Mouse (Mus musculus): ENCODE results near the gene Tpbgl. TPM values are rescaled to one million over a fixed set of nuclear protein-coding genes. Genes with fewer than 3 reads are reported as not detected.

The Tpbgl gene
- polyA plus RNA-seq, 1 experiment from 2014 or later: 1.4 TPM

- no peak overlapping the region for H3K4me2 ChIP-seq (replicated peaks)
- no peaks in the 10 kb centered on the region for H3K27me3 ChIP-seq (replicated peaks)
- no peak overlapping the region for H3K27ac ChIP-seq
- H3K9me3 ChIP-seq: no peaks in the 10 kb centered on the region
- WGBS: 86% methylated on average over 3 of the region's 3 CpGs
- H3K4me1 ChIP-seq (replicated peaks): no peaks in the 10 kb centered on the region
- H3K36me3 ChIP-seq: peaks cover 5% of the 10 kb centered on the region; the same call in 1 of the 2 replicates
- ATAC-seq: no peak
- no peak overlapping the region for H3K9ac ChIP-seq
- H3K4me3 ChIP-seq (replicated peaks): no peak overlapping the region
Measured at GRCm38 (mm10) chr7:99592669-99593068, 34.2 kb downstream of the Tpbgl start.

DNA sequence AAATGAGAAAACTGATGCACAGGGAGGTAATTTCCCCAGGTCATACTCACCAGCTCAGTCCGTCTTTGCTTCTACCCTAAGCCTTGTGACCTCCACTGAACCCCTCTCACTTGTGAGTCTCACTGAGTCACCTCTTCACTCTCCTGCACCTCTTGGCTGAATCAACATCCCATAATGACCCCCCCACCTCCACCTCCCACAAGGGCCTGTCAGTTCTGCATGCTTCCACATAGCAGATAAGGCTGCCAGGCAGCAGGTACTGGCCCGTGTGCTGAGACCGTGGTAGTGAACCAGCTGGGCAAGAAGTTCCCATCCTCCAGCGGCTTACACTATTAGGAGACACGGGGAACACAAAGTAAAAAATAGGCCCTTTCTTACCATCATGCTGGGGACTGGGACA lies 36.3 kb downstream of the Tpbgl start:
- H3K36me3 ChIP-seq: no peaks in the 10 kb centered on the region; the same call in 1 of the 2 replicates
- WGBS: 90% methylated on average over 5 of the region's 5 CpGs
- no peak overlapping the region for H3K9ac ChIP-seq

GRCm38 (mm10) chr7:99590064-99590463 lies 36.8 kb downstream of the Tpbgl start:
- H3K4me1 ChIP-seq (replicated peaks): no peaks in the 10 kb centered on the region; the same call in 1 of the 2 replicates

More for the DNA sequence above, 36.3 kb downstream of the Tpbgl start:
- no peaks in the 10 kb centered on the region for H3K9me3 ChIP-seq
- no peak overlapping the region for H3K27ac ChIP-seq
- H3K4me1 ChIP-seq (replicated peaks): no peaks in the 10 kb centered on the region; the same call in 1 of the 2 replicates
- H3K4me2 ChIP-seq (replicated peaks): no peak overlapping the region
- H3K4me3 ChIP-seq (replicated peaks): no peak overlapping the region
- no peak for ATAC-seq
- H3K27me3 ChIP-seq (replicated peaks): no peaks in the 10 kb centered on the region

GRCm38 (mm10) chr7:99585976-99586375 lies 40.9 kb downstream of the Tpbgl start:
- Histone ChIP-seq H3K4me3 (replicated peaks) (no peak overlapping the region), H3K9me3 (no peaks in the 10 kb centered on the region), H3K36me3 (peaks cover 10% of the 10 kb centered on the region; the same call in 1 of the 2 replicates), H3K27me3 (replicated peaks) (no peaks in the 10 kb centered on the region), H3K27ac (no peak overlapping the region), H3K9ac (no peak overlapping the region), H3K4me2 (replicated peaks) (no peak overlapping the region), H3K4me1 (replicated peaks) (no peaks in the 10 kb centered on the region; the same call in 1 of the 2 replicates)
- 89% methylated on average over 8 of the region's 8 CpGs for WGBS
- no peak for ATAC-seq

More at GRCm38 (mm10) chr7:99590064-99590463, 36.8 kb downstream of the Tpbgl start:
- Histone ChIP-seq H3K9me3 (no peaks in the 10 kb centered on the region), H3K4me3 (replicated peaks) (no peak overlapping the region), H3K27me3 (replicated peaks) (no peaks in the 10 kb centered on the region), H3K36me3 (no peaks in the 10 kb centered on the region), H3K9ac (no peak overlapping the region), H3K4me2 (replicated peaks) (no peak overlapping the region), H3K27ac (no peak overlapping the region)
- WGBS: 18% methylated on average over 3 of the region's 3 CpGs
- 0 out of 2 replicates have a peak, but pooled peaks have one; percentile 20 for ATAC-seq

DNA sequence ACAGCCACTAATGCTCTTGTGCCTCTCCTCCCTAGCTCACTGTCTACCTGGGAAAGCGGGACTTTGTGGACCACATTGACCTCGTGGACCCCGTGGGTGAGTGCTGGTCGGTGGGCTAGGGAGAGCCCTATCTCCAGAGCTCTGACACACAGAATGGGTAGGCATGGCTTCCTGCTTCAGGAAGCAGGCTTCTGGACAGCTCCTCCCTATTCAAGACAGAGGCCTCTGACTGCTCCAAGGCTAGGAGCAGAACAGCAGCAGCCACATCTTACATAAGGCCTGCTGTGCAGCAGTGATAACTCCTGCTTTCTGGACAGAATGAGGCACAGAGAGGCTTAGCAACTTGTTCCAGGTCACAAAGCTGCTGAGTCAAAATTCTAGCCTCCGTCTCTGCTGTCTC lies 43.3 kb downstream of the Tpbgl start:
- H3K9ac ChIP-seq: no peak overlapping the region
- no peak overlapping the region for H3K4me2 ChIP-seq (replicated peaks)
- no peak for ATAC-seq
- no peak overlapping the region for H3K27ac ChIP-seq
- peaks cover 10% of the 10 kb centered on the region; the same call in 1 of the 2 replicates for H3K4me1 ChIP-seq (replicated peaks)
- WGBS: 84% methylated on average over 5 of the region's 5 CpGs
- H3K36me3 ChIP-seq: peaks cover 10% of the 10 kb centered on the region; the same call in 1 of the 2 replicates
- no peaks in the 10 kb centered on the region for H3K27me3 ChIP-seq (replicated peaks)
- no peaks in the 10 kb centered on the region for H3K9me3 ChIP-seq
- H3K4me3 ChIP-seq (replicated peaks): no peak overlapping the region

DNA sequence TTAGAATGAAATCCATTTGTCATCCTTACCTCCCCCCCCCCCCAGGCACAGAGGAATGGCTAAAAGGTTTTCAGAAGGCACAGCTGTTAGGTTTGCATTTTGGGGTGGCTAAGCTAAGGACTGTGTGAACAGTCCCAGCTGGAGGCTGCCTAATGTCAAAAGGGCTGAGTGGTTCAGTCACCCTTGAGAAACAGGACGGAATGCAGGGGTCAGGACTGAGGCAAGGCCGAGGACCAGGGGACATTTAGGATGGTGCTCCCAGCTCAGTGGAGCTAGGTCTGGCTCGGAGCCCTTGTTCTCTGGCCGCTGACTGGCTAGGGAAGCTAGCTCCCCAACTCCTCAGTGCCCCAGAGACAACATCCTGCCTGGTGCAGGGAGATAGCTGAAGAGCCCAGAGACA lies 44.0 kb downstream of the Tpbgl start:
- Histone ChIP-seq H3K9me3 (no peaks in the 10 kb centered on the region), H3K36me3 (peaks cover 10% of the 10 kb centered on the region; the same call in 1 of the 2 replicates), H3K4me3 (replicated peaks) (no peak overlapping the region), H3K9ac (no peak overlapping the region), H3K27me3 (replicated peaks) (no peaks in the 10 kb centered on the region), H3K27ac (no peak overlapping the region), H3K4me1 (replicated peaks) (peaks cover 10% of the 10 kb centered on the region; the same call in 1 of the 2 replicates), H3K4me2 (replicated peaks) (no peak overlapping the region)
- 68% methylated on average over 4 of the region's 4 CpGs for WGBS
- ATAC-seq: no peak

- Histone ChIP-seq H3K4me2 (replicated peaks) (no peak overlapping the region), H3K36me3 (peaks cover 10% of the 10 kb centered on the region; the same call in 1 of the 2 replicates), H3K4me3 (replicated peaks) (no peak overlapping the region), H3K4me1 (replicated peaks) (peaks cover 10% of the 10 kb centered on the region; the same call in 1 of the 2 replicates), H3K27ac (no peak overlapping the region), H3K9ac (no peak overlapping the region), H3K27me3 (replicated peaks) (no peaks in the 10 kb centered on the region), H3K9me3 (no peaks in the 10 kb centered on the region)
- ATAC-seq: no peak
- WGBS: 75% methylated on average over 7 of the region's 7 CpGs
Measured at GRCm38 (mm10) chr7:99582306-99582705, 44.6 kb downstream of the Tpbgl start.

GRCm38 (mm10) chr7:99580247-99580646 lies 46.7 kb downstream of the Tpbgl start:
- no peaks in the 10 kb centered on the region for H3K27me3 ChIP-seq (replicated peaks)
- no peak overlapping the region for H3K4me2 ChIP-seq (replicated peaks)
- 49% methylated on average over 6 of the region's 6 CpGs for WGBS
- no peak overlapping the region for H3K4me3 ChIP-seq (replicated peaks)
- no peak overlapping the region for H3K27ac ChIP-seq
- peaks cover 10% of the 10 kb centered on the region; the same call in 1 of the 2 replicates for H3K36me3 ChIP-seq
- no peaks in the 10 kb centered on the region for H3K9me3 ChIP-seq
- H3K9ac ChIP-seq: no peak overlapping the region
- ATAC-seq: no peak
- 0 out of 2 replicates have a peak, but pooled peaks cover 10% of the 10 kb centered on the region for H3K4me1 ChIP-seq (replicated peaks)

DNA sequence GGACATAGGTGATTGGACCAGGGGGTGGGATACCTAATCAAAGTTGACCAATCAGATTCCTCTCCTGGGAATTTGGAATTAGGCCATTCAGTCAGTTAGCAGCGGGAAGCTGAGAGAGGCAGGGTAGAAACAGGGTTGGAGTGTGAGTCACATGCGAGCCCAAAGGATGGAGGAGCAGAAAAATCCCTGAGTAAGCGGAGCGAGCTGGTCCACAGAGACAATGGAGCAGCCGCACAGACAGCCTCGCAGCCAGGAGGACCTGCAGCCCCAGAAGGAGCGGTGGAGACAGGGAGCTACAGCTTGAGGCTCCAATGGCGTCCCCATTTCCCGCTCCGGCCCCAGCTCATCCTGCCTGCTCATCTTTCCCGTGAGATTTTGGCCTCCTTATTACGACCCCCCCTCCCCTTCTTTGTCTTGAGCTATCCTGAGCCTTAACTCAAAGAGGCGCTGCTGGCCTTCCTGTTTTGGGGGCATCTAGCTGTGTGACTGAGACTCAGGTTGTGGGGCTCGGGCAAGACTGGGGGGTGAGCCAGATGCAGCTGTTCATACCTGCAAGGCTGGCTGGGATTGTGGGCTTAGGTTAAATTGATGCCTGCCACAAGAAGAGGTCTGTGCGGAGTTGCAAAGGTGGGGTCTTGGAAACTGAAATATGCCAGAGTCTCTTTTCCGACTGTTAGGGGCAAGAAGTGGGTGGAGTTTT lies 47.3 kb downstream of the Tpbgl start:
- no peak overlapping the region for H3K27ac ChIP-seq

DNA sequence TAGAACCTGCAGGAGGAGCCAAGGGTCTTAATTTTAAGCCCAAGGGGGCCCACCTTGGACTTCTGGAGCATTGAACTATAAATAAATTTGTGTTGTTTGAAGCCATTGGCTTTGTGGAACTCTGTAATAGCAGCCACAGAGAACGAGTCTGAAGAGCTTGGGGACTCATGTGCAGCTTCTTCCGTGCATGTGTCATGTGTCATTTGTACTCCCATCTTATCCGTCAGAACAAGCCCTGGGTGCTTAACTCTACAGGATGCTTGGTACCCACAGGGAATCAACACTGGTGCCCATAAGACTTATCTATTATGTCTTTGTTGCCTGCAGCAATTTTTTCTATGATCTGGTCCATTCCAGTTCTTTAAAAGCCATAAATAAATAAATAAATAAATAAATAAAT lies 48.7 kb downstream of the Tpbgl start:
- ATAC-seq: no peak
- WGBS: 78% methylated on average over 3 of the region's 3 CpGs
- no peak overlapping the region for H3K4me2 ChIP-seq (replicated peaks)
- no peaks in the 10 kb centered on the region for H3K36me3 ChIP-seq
- no peaks in the 10 kb centered on the region for H3K9me3 ChIP-seq
- H3K4me3 ChIP-seq (replicated peaks): no peak overlapping the region
- H3K4me1 ChIP-seq (replicated peaks): 0 out of 2 replicates have a peak, but pooled peaks cover 10% of the 10 kb centered on the region
- no peak overlapping the region for H3K9ac ChIP-seq
- no peak overlapping the region for H3K27ac ChIP-seq
- no peaks in the 10 kb centered on the region for H3K27me3 ChIP-seq (replicated peaks)

More for the DNA sequence above, 47.3 kb downstream of the Tpbgl start:
- Histone ChIP-seq H3K4me3 (replicated peaks) (no peak overlapping the region), H3K9ac (no peak overlapping the region), H3K27me3 (replicated peaks) (no peaks in the 10 kb centered on the region), H3K36me3 (peaks cover 9% of the 10 kb centered on the region; the same call in 1 of the 2 replicates), H3K9me3 (no peaks in the 10 kb centered on the region), H3K4me2 (replicated peaks) (peak overlapping the region; percentile 31; the same call in 1 of the 2 replicates), H3K4me1 (replicated peaks) (0 out of 2 replicates have a peak, but pooled peaks cover 10% of the 10 kb centered on the region)
- ATAC-seq: no peak
- 29% methylated on average over 16 of the region's 16 CpGs for WGBS

Measured in intestine, embryonic 15.5 days (tissue).